Mouse (Mus musculus) fat pad, adult 2 months (tissue): ENCODE results near the gene Gna11.

Experiments
- DNase-seq: peaks from one replicate; pipeline ENCODE4 v3.0.0-alpha.2; 2011; ENCODE audit warnings: low read depth, low spot score; ENCODE audit errors: extremely low read depth

Gene Gna11

DNA sequence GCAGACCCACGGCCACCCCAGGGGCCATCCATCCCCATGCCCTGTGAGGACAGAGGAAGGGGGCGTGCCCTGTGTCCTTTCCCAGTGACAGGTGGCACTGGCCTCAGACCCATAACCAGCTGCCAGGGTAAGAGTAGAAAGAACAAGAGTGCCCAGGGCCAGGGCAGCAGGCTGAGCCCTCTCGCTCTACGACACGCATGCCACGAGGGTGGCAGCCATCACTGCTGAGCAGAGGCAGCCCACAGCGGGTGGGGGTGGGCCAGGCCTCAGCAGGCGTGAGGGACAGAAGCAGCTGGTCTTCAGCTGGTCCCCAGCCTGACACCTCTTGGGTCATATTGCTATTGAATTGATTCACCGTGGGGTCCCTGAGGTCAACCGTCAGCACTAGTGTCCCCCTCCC lies 58.5 kb downstream of the Gna11 start:
- DNase-seq = no peak

- DNase-seq = no peak
Observed at GRCm38 (mm10) chr10:81485479-81486018, 59.4 kb downstream of the Gna11 start.

DNA sequence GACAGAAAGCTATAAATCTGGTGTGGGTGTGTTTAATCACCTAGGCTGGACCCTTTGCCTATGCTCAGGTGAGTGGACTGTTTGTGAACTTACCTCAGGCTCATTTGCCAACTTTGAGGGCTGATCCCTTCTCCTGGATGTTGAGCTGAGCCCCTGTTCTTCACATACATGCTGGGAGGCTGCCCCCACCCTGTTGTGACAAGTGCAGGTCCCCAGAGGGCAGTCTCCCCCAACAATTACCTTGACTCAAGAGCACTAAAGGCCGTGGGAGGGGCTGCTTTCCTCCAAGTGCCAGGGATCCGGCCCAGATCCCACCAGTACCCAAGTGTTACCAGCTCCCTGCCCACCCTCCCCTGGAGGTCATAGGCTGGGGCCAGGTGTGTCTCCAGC lies 59.9 kb downstream of the Gna11 start:
- DNase-seq = no peak

- no peak for DNase-seq
Observed at GRCm38 (mm10) chr10:81484441-81485059, 60.4 kb downstream of the Gna11 start.

GRCm38 (mm10) chr10:81483983-81484382 lies 61.0 kb downstream of the Gna11 start:
- DNase-seq = no peak

- DNase-seq = no peak
Observed at GRCm38 (mm10) chr10:81482533-81482889, 62.5 kb downstream of the Gna11 start, which contains the start of gene Celf5. Gene Celf5, minus strand, starts transcription at chr10:81482709.

DNA sequence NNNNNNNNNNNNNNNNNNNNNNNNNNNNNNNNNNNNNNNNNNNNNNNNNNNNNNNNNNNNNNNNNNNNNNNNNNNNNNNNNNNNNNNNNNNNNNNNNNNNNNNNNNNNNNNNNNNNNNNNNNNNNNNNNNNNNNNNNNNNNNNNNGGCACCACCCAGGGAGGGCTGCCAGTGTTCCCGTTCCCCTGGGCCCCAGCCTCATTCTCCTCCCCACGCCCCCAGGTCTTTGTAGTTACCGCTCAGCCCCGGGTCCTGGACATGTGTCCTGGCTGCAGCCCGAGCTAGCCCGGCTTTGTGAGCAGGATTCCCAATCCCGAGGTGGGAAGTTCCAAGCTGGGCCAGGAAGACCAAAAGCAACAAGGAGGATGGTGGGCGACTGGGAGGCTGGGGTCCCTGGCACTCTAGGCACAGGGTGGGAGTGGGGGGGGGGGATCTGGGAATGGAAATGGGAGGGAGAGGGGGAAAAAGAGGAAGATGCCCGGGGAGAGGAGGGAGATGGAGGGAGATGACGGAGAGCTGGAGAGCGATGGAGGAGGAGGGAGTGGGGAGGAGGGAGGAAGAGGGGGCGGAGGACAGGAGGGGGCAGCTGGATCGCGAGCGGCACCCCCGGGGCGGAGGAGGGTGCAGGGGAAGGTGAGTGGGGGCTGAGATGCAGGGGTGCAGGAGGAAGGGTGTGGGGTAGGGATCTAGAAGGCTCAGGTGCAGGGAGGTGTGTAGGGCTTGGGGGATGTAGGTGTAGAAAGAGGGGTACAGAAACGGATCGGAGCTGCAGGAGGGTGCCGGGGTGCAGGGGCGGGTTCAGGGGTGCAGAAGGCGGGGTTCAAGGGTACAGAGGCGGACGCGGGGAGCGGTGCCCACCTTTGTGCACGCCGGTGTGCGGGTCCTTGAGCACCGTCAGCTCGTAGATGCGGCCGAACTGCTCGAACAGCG lies 63.1 kb downstream of the Gna11 start:
- DNase-seq = no peak
